Mouse (Mus musculus): ENCODE data around the gene Ccdc189.

DNA sequence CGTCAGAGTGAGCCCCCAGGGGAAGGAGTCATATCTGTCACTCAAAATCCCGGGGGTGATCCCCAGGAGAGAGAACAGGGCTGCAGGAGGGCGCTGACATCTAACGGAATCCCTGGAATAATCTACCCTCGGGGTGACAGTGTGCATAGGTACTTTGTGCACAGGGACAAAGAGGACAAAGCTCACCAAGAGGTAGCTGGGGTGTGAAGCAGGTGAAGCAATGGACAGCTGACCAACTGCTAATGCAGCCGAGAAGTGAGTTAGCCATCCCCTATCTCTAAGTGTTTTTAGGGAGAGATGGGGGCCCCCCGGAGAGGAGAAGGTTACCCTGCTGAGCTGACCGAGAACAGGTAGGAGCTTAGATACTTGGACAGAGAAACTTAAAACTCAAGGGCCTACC, 25.7 kb upstream of the Ccdc189 start:
- no peak for TF ChIP-seq CTCF (IDR thresholded peaks at IDR 0.05; ENCODE audit: insufficient read depth, low read length)
- TF ChIP-seq POLR2A (IDR thresholded peaks at IDR 0.05; ENCODE audit: borderline replicate concordance, extremely low read depth, low read depth, low read length), result no peak
